Mouse (Mus musculus) stomach, postnatal 0 days (tissue): ENCODE measurements around the gene Gid8.
A peak's percentile ranks its signal among the peaks of the same experiment; 100 is the strongest.

ENCODE experiments used
- CTCF ChIP-seq: IDR thresholded peaks from 2 replicates; pipeline ENCODE4 v1.5.1; 2016; ENCODE audit warnings: antibody characterized with exemption, low read depth, mild to moderate bottlenecking, moderate library complexity
- EP300 ChIP-seq: optimal IDR thresholded peaks from 2 replicates; pipeline ENCODE3; 2016; ENCODE audit warnings: antibody characterized with exemption

GRCm38 (mm10) chr2:180678609-180679140, 31.2 kb upstream of the Gid8 start:
- peak; percentile 86 for TF ChIP-seq CTCF
- no peak for TF ChIP-seq EP300
